Mouse (Mus musculus) cortical plate, adult 2 months (tissue): ENCODE measurements around the gene AL607142.1.

ENCODE experiments used
- CTCF ChIP-seq: fragments of 200-500 bp; IDR thresholded peaks from 2 replicates; pipeline ENCODE4 v1.5.1; 2011; ENCODE audit warnings: mild to moderate bottlenecking, control low read depth, low read length; ENCODE audit not compliant: insufficient read depth; ENCODE audit errors: extremely low read depth
- POLR2A ChIP-seq: fragments of 200-500 bp; IDR thresholded peaks from 2 replicates; pipeline ENCODE4 v1.6.1; 2011; ENCODE audit warnings: mild to moderate bottlenecking, low read length, control low read depth; ENCODE audit not compliant: insufficient read depth; ENCODE audit errors: extremely low read depth

DNA sequence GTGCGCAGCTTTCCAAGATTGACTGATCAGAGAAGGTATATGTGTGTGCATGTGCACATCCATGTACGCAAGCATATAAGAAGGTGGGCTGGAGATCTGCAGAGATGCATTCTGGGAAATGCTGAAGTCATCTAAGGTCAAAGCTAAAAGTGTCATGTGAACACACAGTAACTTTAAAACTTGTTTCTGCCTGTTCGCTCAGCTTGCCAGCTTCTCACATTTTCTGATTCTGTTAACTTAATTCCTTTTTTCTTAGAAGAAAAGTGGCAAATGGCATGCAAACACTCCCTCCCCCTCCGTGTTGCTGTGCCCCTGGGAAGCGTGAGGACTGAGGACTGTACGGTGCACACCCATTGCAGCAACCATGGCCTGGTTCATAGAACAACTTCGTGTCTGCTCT, 22.3 kb upstream of the AL607142.1 start:
- TF ChIP-seq CTCF (no peak), POLR2A (no peak)
